Mouse (Mus musculus) gastrocnemius, adult 8-10 months (tissue): Measurements from ENCODE around the gene Tulp4. TPM values are rescaled to one million over a fixed set of nuclear protein-coding genes. Genes with fewer than 3 reads are reported as not detected.

Experiments
- DNase-seq, 2 experiments: peaks; one replicate each; pipeline ENCODE4 v3.0.0; 2022; ENCODE audit warnings: low spot score in 2 of 2
- total RNA-seq, 4 experiments: library from RNA; stranded (reverse); gene quantifications; 2 replicates each; pipeline ENCODE4 v1.2.4; 2022

Tulp4 gene
- total RNA-seq, result 100 to 1,000 TPM; 123 to 180 (median 146) TPM

DNA sequence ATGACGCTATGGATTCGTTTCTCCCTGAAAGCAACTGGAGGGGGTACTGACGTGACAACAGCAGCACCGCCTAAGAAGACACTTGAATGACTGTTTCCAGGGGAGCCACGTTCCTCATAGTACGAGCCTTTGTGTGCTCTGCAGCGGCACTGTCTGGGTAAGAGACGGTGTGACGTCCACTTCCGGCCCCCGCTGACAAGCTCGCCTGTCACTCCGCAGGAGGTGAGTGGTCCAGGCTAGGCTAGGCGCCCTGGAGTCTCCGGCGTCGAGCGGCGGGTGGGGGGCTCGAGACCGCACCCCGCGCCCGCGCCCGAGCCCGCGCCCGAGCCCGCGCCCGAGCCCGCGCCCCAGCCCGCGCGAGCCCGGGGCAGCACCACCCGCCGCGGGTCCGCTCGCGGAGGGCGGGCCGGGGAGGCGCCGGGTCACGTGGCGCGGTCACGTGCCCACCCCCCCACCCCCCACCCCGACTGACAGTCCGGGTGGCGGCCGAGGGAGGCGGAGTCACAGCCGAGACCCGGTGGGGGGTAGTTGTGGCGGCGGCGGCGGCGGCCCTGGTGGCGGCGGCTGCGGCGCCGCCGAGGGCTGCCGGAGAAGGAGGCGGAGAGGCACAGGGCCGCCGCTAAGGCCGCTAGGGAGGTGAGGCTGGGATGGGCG is at the start of gene Tulp4:
Tulp4 (plus strand) TSS at position 77 of the 654 bp plus-strand sequence.
- DNase-seq, result peak; percentile 65 to 74

DNA sequence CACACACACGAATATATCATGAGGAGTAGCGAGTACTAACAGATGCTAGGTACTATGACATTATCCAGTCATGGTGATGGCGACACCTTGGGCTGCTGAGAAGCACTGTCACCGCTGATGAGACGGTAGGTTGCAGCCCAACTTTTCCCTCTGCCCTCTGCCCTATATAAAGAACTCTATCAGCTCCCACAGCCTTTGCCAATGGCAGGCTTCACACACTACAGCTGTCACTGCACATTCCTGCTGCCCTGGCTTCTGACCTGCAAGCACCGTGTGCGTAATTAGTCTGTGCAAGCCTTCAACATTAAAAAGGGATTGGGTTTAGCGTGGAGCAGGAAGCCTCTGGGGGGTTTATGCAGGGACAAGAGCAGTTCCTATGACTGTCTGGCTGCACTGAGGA is 43.4 kb upstream of the Tulp4 start:
- peak in 1 of 2 experiments; percentile 29 for DNase-seq

DNA sequence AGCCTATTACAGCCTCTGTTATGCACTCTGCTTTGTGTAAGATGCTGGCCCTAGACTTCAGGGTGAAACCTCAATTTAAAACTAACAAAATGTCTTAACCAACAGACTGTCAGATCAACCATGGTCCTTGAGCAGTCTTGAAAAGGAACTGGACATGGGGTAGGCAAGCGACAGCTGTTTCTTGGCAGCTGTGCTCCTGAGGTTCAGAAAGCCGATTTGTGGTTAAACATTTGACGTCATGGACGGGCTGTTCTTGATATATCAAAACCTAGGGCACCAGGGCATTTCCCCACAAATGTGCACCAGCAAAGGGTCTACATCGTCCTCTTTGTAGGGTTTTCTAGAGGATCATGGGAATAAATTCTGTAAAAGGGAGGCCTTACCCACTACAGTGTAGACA is 42.7 kb upstream of the Tulp4 start:
- no peak for DNase-seq

DNA sequence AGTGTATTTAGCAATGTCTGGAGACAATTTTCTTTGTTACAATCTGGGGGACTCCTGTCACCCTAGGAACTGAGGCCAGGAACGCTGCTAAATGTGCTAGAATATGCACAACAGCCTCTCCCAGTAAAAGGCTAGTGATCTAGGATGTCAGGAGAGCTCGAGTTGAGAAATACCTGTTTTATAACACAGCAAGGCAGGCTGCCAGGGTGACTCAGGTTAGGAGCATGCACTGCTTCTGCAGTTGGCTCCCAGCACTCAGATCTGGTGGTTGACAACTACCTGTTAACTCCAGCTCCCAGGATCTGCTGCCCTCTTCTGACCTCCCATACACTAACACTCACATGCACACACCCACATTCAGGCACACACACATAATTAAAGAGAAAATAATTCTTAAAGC is 40.2 kb upstream of the Tulp4 start:
- no peak for DNase-seq

DNA sequence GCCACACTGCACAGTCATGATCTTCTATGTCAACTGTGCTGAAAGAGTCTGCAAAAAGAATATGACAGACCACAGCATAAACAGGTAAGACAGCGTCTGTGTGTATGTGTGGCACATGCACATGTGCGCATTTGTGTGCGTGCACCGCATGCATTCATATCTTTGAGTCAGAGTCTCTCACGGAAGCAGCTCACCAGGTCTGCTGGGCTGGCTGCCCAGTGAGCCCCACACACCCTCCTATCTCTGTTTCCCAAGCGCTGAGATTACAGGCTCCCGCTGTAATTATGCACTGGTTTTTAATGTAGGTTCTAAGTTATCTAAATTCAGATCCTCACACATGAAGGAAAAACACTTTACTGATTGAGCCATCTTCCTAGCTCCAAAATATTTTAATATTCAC is 38.6 kb upstream of the Tulp4 start:
- DNase-seq, result no peak

DNA sequence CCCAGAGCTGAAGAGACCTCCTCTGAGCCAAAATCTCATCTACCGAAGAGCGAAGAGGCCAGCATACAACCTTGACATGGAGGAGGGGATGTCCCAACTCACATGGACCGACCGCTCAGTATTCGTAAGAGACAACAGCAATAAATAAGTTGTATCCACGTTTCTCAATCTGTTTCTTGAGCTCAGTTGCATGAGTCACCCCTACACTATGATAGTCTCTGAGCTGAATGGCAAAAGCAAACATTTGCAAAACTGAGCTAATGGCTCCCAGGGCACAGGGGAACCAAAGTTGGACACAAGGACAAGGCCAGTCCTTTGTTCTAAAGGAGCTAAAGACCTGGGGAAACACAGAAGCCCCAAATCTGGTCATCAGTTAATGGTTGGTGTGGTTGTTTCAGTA is 36.4 kb upstream of the Tulp4 start:
- DNase-seq, result no peak

DNA sequence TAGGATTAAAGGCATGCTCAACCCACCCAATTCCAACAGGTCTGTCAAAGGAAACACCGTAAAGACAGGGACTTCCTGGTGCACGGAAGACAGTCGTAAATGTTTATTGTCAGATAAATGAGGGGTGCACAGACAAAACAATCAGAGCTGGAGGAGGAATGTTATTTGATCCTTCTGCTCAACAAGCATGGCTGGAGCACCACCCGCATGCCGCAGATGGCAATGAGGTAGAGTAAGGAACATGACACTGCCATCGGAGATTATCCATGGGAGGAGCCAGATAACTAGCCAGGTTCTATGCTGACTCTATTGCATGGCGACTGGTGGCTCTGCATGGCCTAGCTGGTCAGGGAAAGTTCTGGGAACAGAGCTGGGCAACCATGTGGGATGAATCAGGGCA is 32.8 kb upstream of the Tulp4 start:
- DNase-seq, result no peak

DNA sequence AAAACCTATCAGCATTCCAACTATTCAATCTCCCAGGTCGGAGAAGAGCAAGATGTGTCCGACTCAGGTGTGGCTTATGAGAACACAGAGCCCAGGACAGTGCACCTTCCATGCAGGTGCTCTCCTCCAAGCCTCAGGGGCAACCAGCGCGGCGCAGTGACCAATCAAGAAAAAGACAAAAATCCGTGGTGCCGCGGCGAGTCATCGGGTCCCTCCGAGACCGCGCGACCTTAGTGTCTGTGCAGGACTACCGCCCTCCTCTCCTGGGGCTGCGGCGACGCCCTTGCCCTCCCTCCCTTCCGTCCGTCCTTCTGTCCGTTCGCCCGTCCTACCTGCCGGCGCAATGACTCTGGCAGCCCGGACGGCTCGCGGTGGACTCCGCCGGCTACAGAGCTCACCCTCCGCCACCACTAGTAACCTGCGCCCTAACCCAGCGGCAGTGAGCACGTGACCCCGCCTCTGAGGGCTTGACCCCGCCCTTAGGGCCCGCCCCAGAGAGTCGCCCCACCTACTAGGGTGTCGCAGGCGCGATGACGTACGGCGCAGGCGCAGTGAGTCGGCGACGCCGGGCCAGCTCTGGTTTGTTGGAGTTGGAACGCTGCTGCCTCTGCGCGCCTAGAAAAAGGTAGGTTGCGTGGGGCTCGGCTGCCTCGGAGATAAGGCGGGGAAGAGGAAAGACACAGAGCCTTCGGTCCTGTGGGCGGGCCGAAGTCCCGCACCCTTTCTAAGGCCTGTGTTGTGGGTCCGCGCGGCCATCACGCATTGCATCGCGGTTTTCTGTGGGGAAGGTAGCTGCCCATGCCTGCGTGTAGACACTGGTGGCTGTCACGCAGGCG is 26.7 kb upstream of the Tulp4 start, which contains the start of the genes Serac1 and Gtf2h5:
Serac1 (minus strand) TSS at position 455 of the 836 bp plus-strand sequence.
Gtf2h5 (plus strand) TSS at position 500 of the 836 bp plus-strand sequence.
- peak; percentile 95 for DNase-seq

DNA sequence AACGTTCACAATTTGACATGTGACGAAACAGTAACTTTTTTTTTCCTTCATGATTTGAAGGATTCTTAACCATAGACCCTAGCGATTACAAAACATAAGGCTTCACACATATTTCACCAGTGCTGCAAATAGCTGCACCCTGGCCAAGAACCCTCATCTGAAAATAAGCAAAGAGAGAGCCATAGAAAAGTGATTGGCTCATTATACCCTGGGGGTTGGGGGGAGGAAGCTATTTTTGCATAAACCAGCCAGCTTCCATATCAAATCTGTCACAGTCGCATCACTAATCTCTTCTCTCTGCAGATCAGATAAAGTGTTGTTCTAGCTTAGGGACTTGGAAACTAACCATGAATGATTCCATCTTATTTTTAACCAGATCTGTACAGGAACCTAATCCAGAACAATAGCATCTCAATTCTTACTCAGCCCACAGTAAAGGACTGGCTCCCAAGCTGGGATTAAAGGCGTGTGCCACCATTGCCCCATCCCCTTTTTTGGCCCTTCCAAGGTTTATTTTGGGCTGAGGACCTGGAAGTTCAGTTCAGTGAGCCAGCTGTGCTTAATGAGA is 22.8 kb upstream of the Tulp4 start:
- DNase-seq, result no peak

DNA sequence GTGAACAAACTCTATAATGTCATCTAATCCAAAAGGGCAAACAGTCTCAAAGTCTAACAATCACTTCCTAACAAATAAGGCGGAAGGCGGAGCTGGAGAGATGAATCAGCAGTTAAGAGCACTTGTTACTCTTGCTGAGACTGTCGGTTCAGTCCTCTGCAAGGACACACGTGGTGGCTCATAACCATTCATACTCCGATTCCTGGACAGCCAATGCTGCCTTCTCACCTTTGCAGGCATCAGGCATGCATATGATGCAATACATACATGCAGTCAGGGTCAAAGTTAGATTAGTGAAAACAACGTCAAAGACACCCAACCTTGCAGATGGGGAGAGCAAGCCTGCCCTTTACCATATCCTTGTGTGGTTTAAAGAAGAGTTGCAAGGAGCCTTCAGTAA is 14.6 kb upstream of the Tulp4 start:
- DNase-seq, result no peak

DNA sequence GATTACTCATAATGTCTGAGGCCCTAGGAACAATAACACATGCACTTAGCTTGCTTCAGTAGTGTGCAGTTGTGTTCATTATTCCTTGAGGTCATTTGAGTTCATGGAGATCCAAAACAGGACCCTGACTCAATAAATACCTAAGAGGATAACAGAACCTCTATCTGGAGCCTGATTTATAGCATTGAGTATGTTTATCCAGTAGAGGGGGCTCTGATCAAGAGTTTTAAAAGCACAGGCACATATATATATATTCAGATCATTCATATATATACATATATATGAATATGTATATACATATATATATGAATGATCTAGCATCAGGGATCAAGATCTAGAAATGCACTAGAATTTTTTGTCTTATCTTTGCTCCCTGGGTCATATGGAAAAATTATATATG is 10.7 kb upstream of the Tulp4 start:
- no peak for DNase-seq

DNA sequence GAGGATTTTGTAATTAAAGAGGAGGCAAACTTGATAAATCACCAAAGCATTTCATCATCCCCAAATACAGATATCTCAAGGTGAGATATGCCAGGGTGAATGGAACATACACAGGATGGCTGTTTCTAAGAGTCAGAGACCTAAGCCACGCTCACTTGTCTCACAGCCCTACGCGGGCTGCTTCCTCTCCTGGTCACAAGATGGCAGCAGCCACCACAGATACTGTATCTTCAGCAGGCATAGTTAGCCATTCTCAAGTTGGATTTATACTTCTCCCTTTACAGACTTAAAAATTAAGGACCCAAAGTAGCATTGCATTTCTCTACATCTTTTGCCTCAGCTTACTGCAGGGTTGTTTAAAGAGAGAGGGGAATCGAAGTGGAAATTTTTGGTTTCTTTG is 8.4 kb upstream of the Tulp4 start:
- peak in 1 of 2 experiments; percentile 24 for DNase-seq

DNA sequence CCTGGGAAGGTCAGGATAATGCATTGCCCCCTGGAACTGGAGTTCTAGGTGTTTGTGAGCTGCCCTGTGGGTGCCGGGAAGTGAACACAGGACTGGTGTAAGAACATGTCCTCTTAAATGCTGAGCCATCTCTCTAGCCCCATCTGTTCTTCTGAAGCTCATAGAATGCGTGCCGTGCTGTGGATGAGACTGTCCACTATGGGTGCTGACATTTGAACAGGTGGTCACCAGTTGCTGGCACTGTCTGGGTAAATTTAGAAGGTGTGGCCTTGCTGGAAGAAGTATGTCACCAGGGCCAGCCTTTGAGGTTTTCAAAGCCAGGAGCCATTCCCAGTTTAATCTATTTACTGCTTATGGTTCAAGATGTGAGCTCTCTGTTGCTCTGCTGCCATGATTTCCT is 4.0 kb upstream of the Tulp4 start:
- no peak for DNase-seq

DNA sequence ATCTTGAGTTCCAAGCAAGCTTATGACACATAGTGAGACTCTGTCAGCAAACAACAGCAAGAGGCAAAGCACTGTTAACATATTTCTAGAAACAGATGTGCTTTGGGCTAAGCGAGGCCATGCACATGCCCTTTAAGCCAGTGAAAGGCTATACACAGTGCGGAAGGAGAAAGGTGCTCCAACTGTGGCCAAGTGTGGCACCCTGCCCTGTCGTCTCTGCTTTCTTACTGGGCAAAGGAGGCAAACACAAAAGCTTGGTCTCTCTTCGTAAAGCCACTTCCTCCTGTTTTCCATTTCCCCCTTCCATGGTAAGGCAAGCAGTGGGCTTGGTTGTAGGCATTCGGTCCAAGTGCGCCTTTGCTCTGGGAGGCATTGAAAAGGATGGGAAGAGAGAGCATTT is 2.7 kb upstream of the Tulp4 start:
- no peak for DNase-seq

DNA sequence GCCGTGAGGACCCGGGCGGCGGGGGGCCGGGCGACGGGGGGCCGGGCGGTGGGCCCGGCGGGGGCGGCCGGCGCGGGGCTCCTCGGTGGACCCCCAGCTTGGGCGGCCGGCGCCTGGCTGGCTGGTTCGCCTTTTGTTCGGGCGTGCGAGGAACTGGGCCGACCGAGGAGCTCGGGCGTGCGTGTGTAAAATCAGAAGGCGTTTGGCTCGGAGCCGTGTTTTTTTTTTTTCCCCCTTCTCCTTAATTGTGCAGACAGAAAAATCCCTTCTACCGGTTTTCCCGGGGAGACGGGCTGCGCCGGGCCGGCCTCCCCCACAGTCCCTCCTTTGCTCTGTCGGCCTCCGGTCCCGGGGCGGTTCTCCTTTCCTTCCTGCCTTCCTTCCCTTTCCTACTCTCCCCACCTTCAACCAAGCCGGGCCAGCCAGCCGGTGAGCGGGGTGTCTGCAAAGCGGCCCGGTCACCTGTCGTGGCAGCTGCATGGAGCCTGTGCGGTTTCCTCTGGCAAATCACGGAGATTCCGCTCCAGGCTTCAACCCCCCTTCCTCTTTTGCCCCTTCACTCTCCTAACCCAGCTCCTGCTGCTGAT is 871 bp downstream of the Tulp4 start:
- peak; percentile 33 to 35 for DNase-seq

DNA sequence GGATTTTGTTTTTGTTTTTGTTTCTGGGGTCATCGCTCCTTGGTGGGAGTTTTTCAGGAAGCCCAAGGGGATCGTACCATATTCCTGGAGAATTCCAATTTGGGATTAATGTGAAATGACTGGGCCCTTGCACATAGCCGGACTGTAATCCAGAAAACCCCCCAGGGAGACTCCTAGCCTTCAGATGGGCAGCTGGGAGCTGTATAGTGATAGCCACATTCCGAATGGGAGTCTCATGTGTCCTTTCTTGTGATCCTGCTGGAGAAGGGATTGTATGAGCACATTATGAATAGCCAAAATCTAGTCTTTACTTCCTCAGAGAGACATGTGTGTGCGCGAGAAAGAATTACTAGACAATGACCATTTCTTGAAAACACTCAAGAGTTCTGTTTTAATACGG is 1.9 kb downstream of the Tulp4 start:
- DNase-seq, result no peak

DNA sequence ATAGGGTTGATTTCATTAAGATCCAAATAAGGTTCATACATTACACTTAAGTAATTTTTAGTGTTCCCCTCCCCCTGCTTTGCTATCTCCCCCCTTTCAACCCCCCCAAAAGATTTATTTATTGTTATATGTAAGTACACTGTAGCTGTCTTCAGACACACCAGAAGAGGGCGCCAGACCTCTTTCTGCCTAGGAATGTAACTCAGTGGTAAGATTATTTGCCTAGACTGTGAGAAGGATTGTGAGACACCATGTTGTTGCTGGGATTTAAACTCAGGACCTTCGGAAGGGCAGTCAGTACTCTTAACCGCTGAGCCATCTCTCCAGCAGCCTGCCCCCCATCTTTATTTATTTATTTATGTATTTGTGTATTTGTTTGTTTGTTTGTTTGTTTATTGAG is 4.7 kb downstream of the Tulp4 start:
- DNase-seq, result no peak

DNA sequence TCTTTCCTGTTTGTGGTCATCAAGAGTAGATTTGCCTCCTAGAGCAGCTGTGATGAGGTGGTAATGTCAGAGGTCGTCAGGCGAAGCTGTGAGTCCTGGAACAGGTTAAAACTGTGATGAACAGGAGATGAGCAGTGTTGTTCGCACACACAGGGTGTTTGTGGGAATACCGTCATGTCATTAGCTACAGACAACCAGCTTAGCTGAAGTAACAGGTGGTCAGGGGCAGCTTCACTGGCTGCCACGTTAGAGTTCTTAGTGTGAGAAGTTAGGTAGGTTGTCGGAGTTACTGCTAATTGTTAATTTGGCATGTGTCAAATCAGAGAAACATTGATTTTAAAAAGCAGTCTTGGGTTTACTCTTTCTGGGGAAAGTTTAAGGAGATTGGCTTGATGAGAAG is 7.4 kb downstream of the Tulp4 start:
- no peak for DNase-seq

DNA sequence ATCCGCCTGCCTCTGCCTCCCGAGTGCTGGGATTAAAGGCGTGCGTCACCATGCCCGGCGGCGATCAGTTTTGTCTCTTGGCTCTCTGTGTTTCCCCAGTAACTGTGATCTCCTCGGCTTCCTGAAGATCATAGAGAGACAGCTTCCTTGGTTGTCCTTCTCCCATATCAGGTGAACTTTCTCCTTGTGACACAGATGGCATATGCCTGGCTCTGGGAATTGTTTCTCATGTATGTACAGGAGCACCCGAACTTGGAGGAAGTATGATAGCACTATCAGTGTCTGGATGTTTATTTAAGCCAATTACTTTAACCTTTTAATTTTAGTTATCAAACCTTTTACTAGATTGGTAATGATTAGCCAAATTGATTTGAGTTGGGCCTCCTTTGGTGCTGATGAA is 8.8 kb downstream of the Tulp4 start:
- no peak for DNase-seq

DNA sequence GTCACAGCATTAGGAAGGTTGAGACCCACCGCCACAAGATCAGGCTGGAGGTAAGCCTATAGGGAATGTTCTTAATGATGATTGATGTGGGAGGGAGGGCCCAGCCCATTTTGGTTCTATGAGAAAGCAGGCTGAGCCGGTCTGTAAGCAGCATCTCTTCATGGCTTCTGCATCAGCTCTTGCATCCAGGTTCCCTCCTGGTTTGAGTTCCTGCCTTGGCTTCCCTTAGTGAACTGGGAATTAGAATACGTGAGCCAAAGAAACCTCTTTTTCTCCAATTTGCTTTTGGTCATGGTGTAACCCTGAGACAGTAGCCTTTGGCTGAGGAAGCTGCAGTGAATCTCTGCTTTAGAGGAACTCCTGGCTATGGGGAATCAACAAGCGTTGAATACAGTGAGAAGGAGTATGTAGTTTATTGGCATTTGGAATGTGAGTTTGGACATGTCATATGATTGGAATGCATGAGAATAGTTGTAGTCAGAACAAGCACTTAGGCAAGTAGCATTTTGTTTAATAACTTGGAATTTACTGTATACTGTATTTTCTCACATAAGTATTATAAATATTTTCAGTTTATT is 11.0 kb downstream of the Tulp4 start:
- DNase-seq, result no peak

DNA sequence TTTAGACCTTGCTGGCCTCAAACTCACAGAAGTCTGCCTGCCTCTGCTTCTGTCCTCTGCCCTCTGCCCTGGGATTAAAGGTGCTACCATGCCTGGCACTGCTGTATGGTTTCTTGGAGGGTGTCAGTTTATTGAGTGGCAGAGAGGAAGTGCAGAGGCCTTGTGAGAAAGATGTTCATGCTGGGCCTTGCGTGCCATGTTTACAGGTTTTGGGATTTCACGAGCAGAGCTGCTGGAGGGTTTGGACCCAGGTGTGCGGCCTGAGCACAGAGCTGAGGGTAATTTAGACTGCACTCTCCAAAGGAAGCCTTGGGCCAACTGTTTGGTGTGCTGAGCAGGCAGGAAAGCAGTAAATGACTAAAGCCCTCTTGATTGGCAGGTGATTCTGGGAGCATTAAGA is 11.7 kb downstream of the Tulp4 start:
- DNase-seq, result no peak

DNA sequence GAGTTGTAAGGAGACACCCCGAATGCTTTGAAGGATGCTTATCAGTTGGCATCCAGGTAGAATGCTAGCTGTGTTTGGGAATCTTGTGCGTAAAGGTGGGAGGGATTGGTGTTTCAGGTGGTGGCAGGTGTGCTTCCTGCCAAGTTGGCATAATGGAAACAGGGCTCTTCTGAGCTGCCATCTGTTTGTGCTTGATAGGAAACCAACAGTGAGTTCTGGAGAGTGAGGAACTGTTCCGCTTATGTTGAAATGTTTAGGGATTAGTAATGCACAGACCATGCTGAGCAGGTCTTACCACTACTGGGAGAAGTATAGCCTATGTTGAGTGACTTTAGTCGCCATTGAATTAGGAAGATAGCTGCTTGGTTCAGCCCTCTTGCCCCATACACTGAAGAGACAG is 12.6 kb downstream of the Tulp4 start:
- no peak for DNase-seq
